Mouse (Mus musculus): ENCODE results near the gene Cited2. TPM values are rescaled to one million over a fixed set of nuclear protein-coding genes. Genes with fewer than 3 reads are reported as not detected.

Cited2 gene
- polyA plus RNA-seq, 1 experiment from 2014 or later = 66.6 TPM

GRCm38 (mm10) chr10:17728711-17729110 is 5.7 kb downstream of the Cited2 start:
- WGBS (ENCODE audit: missing documents) = 71% methylated on average over 4 of the region's 4 CpGs
- H3K27ac ChIP-seq = no peak overlapping the region
- H3K79me2 ChIP-seq (ENCODE audit: inconsistent target) = peaks cover 23% of the 10 kb centered on the region
- no peaks in the 10 kb centered on the region for H3K36me3 ChIP-seq (ENCODE audit: inconsistent target)
- H3K4me3 ChIP-seq (ENCODE audit: inconsistent target) = no peak overlapping the region

- Histone ChIP-seq H3K4me3 (ENCODE audit: inconsistent target) (no peak overlapping the region), H3K27ac (no peak overlapping the region), H3K36me3 (ENCODE audit: inconsistent target) (no peaks in the 10 kb centered on the region), H3K79me2 (ENCODE audit: inconsistent target) (peaks cover 17% of the 10 kb centered on the region)
- 96% methylated on average over 5 of the region's 6 CpGs for WGBS (ENCODE audit: missing documents)
Measured at GRCm38 (mm10) chr10:17729476-17729875, 6.5 kb downstream of the Cited2 start.

DNA sequence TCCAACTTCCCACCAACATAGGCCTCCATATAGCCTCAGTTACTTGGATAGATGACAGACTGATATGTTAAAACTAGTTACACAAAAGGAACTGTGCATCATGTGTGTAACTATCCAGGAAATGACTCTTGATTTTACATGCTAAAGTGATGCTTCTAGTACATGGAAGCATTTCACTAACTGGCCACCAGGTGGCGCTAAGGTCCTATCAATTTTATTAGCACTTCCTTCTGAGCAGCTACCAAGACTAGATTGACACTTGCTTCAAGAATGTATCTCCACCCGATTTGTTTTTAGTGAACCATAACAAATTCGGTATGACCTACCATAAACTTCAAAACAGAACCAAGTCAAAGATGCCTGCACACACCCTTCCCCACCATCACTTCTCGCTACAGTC is 10.0 kb downstream of the Cited2 start:
- no peaks in the 10 kb centered on the region for H3K36me3 ChIP-seq (ENCODE audit: inconsistent target)
- no peak overlapping the region for H3K4me3 ChIP-seq (ENCODE audit: inconsistent target)
- no peaks in the 10 kb centered on the region for H3K79me2 ChIP-seq (ENCODE audit: inconsistent target)
- H3K27ac ChIP-seq = no peak overlapping the region
- WGBS (ENCODE audit: missing documents) = 25% methylated on average over 4 of the region's 4 CpGs

- H3K4me3 ChIP-seq (ENCODE audit: inconsistent target) = no peak overlapping the region
- H3K27ac ChIP-seq = no peak overlapping the region
- H3K79me2 ChIP-seq (ENCODE audit: inconsistent target) = no peaks in the 10 kb centered on the region
- WGBS (ENCODE audit: missing documents) = 45% methylated on average over 2 of the region's 2 CpGs
- no peaks in the 10 kb centered on the region for H3K36me3 ChIP-seq (ENCODE audit: inconsistent target)
Measured at GRCm38 (mm10) chr10:17742581-17742980, 19.6 kb downstream of the Cited2 start.

GRCm38 (mm10) chr10:17752478-17752877 is 29.5 kb downstream of the Cited2 start:
- Histone ChIP-seq H3K79me2 (ENCODE audit: inconsistent target) (no peaks in the 10 kb centered on the region), H3K4me3 (ENCODE audit: inconsistent target) (no peak overlapping the region), H3K27ac (no peak overlapping the region), H3K36me3 (ENCODE audit: inconsistent target) (no peaks in the 10 kb centered on the region)
- WGBS (ENCODE audit: missing documents) = 92% methylated on average over 5 of the region's 5 CpGs

GRCm38 (mm10) chr10:17759772-17760171 is 36.8 kb downstream of the Cited2 start:
- Histone ChIP-seq H3K27ac (no peak overlapping the region), H3K79me2 (ENCODE audit: inconsistent target) (no peaks in the 10 kb centered on the region), H3K36me3 (ENCODE audit: inconsistent target) (no peaks in the 10 kb centered on the region), H3K4me3 (ENCODE audit: inconsistent target) (no peak overlapping the region)
- WGBS (ENCODE audit: missing documents) = 97% methylated on average over 3 of the region's 3 CpGs

DNA sequence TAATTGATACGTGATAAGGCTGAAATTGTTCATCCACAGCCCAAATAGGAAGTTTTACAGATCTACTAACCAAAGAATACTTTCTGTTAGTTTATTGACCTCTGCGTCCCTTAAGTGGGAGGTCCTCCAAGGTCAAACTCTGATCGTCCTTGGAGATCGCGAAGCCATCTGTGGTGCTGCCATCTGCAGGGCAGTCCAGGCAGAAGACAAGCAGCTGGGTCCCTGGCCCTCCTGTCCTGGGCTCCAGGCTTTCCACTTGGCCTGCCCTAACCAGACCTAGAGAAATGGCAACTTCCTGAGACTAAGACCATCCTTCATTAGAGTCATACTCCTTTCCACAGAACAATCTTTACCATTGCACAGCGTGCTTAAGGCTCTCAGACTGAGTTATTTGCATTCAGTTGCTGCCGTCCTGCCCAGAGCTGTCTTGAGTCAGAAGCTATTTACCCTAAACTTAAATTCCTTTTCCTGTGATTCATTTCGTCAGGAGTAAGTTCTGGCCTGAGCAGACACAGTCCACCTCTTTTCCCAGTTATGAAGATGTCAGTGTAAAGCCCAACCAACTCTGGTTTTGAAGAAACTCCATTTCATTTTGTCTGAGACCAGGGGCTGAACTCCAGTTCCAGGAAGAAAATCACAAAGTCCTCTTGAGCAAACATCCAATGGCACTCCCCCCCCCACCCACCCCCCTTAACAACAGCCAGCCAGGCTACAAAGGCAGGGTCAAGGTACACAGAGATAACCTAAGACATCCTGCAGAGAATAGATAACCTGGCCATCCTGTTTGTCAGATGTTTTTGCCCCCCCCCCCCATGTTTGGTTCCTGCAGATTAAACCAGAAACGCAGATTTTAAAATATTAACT is 38.0 kb downstream of the Cited2 start:
- no peaks in the 10 kb centered on the region for H3K79me2 ChIP-seq (ENCODE audit: inconsistent target)
- H3K4me3 ChIP-seq (ENCODE audit: inconsistent target) = no peak overlapping the region
- H3K27ac ChIP-seq = no peak overlapping the region
- WGBS (ENCODE audit: missing documents) = 93% methylated on average over 9 of the region's 9 CpGs
- no peaks in the 10 kb centered on the region for H3K36me3 ChIP-seq (ENCODE audit: inconsistent target)

- no peak overlapping the region for H3K4me3 ChIP-seq (ENCODE audit: inconsistent target)
- H3K36me3 ChIP-seq (ENCODE audit: inconsistent target) = no peaks in the 10 kb centered on the region
- no peaks in the 10 kb centered on the region for H3K79me2 ChIP-seq (ENCODE audit: inconsistent target)
- H3K27ac ChIP-seq = no peak overlapping the region
- whole genome bisulfite sequencing (ENCODE audit: missing documents) = 75% methylated on average over 1 of the region's 1 CpGs
Measured at GRCm38 (mm10) chr10:17761652-17762051, 38.6 kb downstream of the Cited2 start.

DNA sequence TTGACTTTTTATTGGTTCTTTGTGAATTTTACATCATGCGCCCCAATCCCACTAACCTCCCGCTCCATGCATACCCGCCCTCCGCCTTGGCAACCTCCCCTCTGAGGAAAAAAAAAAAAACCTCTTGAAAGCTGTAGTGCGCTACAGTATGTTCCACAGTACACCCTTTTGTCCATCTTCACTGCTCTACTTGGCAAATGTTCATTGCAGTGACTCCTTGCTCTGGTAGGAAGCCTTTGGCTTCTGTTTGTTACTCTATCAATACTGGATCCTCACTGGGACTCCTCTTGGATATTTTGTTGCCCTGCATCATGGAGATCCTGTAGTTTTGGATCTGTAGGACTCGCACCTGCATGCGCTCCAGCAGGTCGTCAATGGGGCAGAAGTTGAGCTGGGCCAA is 39.9 kb downstream of the Cited2 start:
- 95% methylated on average over 8 of the region's 8 CpGs for WGBS (ENCODE audit: missing documents)
- H3K36me3 ChIP-seq (ENCODE audit: inconsistent target) = no peaks in the 10 kb centered on the region
- no peak overlapping the region for H3K27ac ChIP-seq
- H3K79me2 ChIP-seq (ENCODE audit: inconsistent target) = no peaks in the 10 kb centered on the region
- no peak overlapping the region for H3K4me3 ChIP-seq (ENCODE audit: inconsistent target)

GRCm38 (mm10) chr10:17769856-17770255 is 46.8 kb downstream of the Cited2 start:
- H3K79me2 ChIP-seq (ENCODE audit: inconsistent target) = no peaks in the 10 kb centered on the region
- H3K4me3 ChIP-seq (ENCODE audit: inconsistent target) = no peak overlapping the region
- no peak overlapping the region for H3K27ac ChIP-seq
- WGBS (ENCODE audit: missing documents) = 54% methylated on average over 5 of the region's 5 CpGs
- no peaks in the 10 kb centered on the region for H3K36me3 ChIP-seq (ENCODE audit: inconsistent target)

DNA sequence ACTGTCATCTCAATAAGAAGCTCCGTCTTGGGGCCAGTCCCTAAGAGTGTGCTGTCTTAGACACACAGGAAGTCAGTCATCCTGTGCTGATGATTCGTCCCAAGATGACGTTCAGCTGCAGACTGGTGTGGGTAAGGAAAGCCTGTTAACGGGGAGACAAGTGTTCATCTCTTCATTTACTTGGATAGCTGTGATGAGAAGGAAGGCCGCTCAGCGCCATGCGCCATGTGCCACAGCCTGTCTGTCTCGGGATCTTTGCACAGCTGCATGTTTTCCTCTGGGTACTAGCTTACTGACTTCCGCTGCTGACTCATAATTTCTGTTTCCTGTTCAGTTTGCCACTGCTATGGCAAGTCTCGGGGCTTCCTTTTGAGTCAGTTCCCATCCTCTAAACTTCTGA is 49.3 kb downstream of the Cited2 start:
- H3K36me3 ChIP-seq (ENCODE audit: inconsistent target) = no peaks in the 10 kb centered on the region
- no peaks in the 10 kb centered on the region for H3K79me2 ChIP-seq (ENCODE audit: inconsistent target)
- 3% methylated on average over 10 of the region's 10 CpGs for WGBS (ENCODE audit: missing documents)
- no peak overlapping the region for H3K4me3 ChIP-seq (ENCODE audit: inconsistent target)
- peak overlapping the region; percentile 89 for H3K27ac ChIP-seq

DNA sequence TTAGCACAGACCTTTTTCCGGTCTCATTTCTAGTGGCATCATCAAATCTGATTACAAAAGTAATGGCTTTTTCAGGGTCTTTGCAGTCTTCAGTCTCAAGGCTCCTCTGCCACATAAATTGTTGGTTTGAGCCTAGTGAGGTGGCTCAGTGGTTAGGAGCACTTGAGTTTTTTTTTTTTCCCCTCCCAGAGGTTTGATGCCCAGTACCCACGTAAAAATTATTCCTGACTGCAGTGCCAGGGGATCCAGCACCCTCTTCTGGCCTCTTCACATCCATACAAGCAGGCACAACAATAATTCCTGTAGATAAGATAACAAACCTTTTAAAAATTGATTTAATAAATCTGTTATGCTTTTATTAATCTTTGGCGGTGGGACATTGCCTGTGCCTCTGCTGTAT is 51.3 kb downstream of the Cited2 start:
- no peaks in the 10 kb centered on the region for H3K36me3 ChIP-seq (ENCODE audit: inconsistent target)
- peak overlapping the region; percentile 89 for H3K27ac ChIP-seq
- no peaks in the 10 kb centered on the region for H3K79me2 ChIP-seq (ENCODE audit: inconsistent target)
- 87% methylated on average over 3 of the region's 3 CpGs for WGBS (ENCODE audit: missing documents)
- H3K4me3 ChIP-seq (ENCODE audit: inconsistent target) = no peak overlapping the region

DNA sequence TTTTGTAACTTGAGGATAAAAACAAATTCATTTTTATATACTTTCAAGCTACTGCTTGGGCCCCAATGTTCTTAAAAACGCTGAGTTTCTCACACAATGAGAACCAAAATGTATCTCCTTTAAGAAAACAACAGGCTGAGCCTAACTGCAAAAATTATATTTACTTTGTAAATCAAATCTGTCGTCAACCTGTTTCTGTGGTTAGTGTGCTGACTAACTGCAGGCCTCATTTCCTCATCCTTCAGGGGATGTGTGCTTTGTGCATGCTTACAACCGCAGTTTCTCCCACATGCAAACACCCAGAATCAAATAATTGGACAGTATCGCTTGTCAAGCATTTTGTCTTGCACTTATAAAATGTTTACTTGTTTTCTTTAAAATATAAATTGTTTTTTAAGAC is 52.1 kb downstream of the Cited2 start:
- Histone ChIP-seq H3K36me3 (ENCODE audit: inconsistent target) (no peaks in the 10 kb centered on the region), H3K4me3 (ENCODE audit: inconsistent target) (no peak overlapping the region), H3K27ac (peak overlapping the region; percentile 89), H3K79me2 (ENCODE audit: inconsistent target) (no peaks in the 10 kb centered on the region)
- WGBS (ENCODE audit: missing documents) = 2% methylated on average over 4 of the region's 4 CpGs
